Mouse (Mus musculus) inflammation-experienced regulatory T-cells, adult 6 months (primary cell): ENCODE results near the gene Fndc3b. TPM values are rescaled to one million over a fixed set of nuclear protein-coding genes. Genes with fewer than 3 reads are reported as not detected.

Experiments
- ATAC-seq: one replicate; pipeline ENCODE4 v1.8.0; 2017
- polyA plus RNA-seq, 3 experiments: library from polyadenylated mRNA; unstranded; fragments of 100-300 nt; shearing (Covaris generic); gene quantifications; one replicate each; pipeline ENCODE4 v1.2.1; 2017

Fndc3b gene
- polyA plus RNA-seq, 3 experiments from 2014 or later, result 0.26 to 0.42 (median 0.28) TPM

DNA sequence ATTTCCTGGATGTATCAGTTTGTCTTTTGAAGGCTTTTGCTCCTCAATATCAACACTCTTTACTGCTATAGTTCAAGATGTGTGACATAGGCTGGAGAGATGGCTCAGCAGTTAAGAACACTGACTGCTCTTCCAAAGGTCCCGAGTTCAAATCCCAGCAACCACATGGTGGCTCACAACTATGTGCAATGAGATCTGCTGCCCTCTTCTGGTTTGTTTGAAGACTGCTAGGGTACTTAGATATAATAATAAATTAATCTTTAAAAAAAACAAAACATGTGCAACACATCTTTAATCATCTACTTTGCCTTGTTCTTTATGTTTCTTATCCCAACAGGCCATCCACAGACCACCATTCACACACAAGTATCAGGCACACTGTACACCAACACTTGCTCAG lies 160.7 kb downstream of the Fndc3b start:
- ATAC-seq, result no peak

DNA sequence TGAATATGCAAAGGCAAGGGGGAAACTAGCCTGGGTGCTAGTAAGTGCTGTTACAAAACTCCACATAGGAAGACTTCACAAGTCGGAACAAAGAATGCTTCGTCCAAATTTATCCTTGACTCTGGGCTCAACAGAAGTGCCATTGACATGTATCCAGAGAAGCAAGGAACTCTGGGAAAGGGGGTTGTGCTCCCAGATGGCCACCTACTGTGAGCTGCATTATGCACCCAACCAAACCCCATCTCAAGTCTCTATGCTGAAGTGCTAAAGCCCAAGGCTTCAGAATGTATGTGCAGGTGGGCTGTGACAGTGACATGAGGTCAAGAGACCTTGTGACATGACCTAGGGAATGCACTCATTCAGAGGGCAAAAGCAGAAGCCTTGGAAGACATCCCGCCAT lies 165.5 kb downstream of the Fndc3b start:
- no peak for ATAC-seq

DNA sequence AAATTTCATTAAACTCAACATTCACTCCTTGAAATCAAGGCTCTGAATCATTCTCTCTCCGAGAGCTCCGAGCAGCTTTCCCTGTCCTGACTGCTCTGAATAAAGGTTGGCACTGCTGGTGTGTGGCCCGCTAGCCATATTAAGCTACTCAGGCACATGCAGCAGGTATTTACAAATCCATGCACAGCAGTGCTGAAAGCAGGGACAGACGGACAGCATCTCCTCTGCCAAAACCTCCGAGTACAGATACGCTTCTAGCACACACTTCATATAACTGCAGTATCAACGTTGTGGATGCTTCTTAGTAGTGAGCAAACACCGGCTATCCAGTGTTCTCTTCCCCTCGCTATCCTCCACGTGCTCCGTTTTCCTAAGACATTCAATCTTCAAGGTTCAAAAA lies 167.0 kb downstream of the Fndc3b start:
- no peak for ATAC-seq

DNA sequence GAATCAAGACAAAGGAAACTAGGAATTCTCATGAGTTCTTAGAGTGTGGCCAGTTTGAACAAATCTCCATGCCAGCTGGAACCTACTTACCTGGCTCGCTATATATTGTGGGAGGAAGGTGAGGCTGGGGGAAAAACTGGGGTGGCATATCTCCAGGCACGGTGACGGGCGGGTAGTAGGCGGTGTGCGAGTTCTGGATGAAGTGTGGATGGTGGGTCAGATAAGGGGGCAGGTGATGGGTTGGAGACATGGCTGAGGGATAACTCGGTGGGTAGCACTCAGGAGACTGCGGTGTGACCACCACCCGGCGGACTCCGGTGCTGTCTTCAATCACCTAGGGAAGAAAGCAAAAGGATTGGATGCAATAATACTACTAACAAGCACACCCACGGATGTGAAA lies 169.3 kb downstream of the Fndc3b start:
- ATAC-seq, result no peak

DNA sequence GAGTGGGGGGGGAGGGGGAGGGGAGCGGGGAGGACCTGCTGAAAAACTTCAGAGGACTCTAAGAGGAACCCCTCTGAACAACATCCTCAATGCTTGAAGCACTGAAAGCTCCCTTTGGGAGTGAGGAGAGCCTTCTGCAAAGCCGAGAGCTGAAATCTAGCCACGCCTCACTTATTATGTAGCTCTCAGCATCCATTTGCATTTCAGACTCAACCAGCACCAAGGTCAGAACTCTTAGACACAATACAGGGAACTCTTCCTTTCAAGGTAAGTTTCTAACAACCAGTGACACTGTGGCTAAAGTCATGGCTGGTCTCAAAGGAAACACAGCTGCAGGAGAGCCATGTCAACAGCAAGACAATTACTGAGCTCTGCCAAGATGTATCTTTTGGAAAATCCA lies 169.9 kb downstream of the Fndc3b start:
- no peak for ATAC-seq

DNA sequence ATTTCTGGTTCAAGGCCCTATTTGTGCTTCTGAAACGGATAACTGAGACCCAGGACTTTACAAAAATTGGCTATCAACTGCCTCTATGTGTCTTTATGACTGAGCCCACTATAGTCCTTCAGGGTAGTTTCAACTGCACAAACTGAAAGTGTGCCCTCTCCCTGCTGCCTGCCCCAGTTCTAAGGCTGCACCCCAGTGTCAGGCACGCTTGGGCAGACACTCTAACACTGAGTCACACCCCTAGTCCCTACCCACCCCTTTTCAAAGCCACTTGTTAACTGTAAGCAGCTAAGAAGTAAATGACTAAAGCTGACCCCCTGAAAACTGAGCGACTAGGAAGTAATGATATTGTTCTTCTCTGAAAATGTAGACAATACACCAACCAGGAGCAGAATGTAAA lies 176.9 kb downstream of the Fndc3b start:
- ATAC-seq, result no peak

DNA sequence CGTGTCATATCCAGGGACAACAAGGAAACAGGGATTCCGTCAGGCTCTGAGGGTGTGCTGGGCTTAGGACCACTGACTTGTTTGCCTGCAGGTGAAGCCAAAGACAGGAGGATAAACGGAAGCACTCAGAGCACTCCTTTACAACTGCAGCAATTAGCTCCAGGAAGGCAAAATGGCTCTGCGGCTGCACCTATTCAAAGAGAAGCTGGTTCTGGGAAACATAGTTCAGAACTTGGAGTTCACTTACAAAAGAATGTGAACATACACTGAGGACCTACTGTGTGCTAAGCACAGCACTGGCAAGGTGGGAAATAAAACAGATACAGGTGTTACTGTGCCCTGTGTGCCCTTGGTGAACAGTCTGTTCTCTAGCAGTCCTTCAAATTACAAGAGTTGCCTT lies 177.4 kb downstream of the Fndc3b start:
- ATAC-seq, result no peak

DNA sequence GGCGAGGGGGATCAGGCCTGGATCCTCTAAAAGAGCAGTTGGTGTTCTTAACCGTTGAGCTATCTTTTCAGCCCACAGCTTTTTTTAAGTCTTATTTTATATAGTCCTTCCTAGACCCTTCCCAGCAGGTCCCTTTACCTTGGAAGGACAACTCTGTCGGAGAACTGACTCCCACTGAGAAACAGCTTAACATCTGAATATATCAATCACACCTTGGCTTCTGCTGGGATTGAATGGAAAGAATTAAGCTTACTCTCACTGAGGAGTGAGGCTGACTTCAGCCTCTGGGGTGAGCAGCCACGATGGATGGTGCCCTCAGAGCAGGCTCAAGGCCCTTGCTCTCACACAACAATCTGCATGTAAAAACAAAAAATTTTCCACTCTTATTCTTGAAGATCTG lies 179.1 kb downstream of the Fndc3b start:
- no peak for ATAC-seq

DNA sequence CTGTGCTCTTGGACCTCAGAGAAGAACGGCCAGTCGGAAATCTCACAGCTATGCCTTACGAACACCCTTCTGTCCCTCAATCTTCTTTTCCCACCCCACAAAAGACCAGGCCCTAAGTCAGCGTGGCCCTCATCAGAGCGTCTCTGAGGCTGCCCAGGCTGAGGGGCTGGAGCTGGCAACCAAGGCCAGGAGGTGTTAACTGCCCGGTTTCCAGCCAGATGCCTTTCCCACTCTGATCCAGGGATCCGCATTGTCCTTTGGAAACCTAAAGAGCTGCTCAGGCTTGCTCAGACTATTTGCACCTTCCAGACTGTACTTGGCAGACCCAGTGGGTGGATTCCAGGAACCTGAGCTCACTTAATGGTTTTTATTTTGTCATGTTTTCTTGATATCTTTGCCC lies 180.7 kb downstream of the Fndc3b start:
- ATAC-seq, result no peak

DNA sequence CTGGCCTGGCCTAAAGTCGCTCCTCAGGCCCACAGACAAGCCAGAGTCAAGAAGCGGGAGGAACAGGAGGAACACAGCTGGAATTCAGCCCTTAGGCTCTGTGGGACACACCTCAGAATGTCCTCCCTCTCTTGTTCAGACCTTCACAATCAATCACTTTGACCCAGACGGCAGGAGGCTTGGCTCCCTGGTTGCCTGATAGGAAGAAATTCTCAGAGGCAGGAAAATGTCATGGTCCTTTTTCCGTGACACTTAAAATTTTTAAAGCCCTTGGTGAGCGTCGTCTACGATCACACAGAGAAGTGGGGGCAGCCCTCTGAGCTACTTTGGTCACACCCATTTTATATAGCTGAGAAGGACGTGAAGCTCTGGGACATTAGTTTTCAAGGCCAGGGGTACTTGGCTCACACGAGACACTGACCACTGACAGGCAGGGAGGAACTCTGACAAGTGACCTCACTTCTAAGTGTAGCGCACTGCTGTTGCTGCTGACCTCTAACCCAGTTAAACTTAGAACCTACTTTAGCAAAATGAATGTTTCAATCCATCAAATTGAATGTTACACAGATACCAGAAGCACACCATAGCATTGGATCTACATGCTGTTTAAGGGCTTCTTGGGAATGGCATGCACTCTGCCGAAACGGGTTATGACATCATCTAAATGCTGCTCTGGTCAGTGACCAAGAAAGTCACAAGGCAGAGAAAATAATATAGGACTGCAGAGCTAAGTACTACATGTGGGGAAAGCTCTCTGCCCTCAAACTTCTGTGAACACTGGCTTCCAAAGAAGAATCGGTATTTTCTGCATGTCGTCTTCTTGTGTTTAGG lies 181.7 kb downstream of the Fndc3b start:
- ATAC-seq, result no peak

DNA sequence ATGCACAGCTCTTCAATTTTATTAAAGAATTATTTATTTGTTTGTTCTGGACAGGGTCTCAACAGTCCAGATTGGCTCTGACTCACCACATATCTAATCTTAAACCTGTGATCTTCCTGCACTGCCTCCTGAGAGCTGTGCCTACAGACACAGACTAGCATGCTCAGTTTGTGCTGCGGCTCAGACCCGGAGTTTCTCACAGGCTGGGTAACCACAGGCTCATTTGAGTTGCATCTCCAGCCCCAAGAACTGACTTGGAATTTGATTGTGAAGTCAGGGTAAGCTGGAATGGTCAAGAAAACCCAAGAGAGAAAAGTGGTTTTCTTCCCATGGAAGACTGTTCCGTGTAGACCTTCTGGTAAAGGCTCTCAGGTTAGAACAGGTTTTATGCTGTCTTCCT lies 184.1 kb downstream of the Fndc3b start:
- no peak for ATAC-seq

DNA sequence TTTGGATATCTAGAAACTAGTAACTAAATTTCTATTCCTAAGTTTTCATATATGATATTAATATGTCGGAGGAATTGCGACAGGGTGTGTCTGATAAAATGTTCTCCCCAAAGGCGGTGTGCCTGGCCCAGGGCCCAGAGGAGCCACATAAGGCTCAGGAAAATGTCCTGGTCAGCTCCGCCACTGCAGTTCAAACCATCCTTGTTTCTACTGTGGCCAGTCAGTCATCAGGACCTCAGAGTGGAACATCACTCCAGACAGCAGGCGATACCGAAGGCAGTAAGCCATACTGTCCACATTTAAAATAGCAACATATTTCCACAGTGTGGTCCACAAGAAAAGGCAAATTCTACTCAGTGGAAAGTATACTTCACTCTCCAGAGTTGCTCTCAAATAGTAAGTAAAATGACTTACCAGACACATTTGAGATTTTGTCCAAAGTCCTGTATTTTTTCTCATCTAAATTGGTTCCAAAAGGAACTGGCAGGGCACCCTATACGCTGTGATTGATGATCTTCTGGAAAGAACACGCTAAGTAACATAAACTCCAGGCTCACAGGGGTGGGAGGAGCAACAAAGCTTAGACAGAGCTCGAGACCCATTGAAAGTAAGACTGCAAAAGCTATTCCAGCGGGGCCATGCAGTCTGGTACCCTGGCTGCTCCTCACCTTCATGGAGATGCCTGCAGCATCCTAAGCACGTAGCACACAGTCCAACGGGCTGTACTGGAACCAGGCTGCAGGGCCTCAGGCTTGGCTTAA lies 187.8 kb downstream of the Fndc3b start:
- no peak for ATAC-seq

DNA sequence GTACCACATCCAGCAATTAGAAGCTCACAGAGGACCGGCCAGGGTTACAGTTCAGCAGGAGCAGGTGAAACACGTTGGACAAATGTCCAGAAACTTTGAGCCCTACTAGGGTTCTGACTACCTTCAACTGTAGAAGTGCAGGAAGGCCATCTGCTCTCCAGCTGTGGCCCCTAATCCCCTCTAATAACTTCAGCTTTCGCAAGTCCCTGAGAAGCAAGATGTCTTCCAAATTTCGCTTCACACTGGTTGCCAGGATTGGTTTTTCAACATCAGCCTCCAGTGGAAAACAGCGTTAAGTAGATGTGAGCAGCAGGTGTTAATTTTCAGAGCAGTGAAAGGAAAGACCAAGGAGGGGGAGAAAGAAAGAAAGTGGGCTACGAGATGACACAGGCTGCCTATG lies 190.7 kb downstream of the Fndc3b start:
- ATAC-seq, result no peak

DNA sequence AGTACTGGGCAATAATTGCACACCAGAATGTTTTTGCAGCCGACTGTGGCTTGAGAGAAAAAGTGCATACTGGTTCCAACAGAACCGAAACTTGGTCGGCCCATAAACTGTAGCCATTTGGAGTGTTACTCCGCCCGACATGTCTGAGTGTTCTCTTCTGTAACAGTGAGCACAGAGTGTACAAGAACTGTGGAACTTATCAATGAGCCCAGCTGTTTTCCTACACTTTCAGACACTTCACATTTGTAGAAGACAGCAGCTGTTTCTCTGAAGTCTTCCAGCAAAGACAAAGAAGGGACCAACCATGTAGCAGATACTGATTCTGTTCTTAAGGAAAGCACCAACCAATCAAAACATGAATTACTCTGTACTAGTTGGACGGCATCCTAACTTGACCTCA lies 191.6 kb downstream of the Fndc3b start:
- ATAC-seq, result no peak

DNA sequence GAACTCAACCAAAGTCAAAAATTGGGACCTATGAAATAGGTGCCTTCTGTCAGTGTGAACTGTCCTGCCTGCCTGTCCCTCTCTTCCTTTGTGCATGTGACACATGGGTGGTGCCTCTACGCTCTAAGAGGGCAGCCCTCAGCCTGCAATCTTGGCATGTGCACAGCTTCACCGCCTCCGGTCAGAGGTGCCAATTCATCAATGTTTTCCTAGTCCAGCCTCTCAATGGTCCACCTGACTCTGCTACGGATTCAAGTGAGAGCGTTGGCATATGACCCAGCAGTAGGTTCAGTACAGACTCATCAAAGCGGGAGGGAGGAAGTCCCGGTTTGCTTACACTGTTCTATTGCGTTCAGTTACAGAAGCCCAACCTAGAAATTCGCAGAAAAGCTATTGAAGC lies 192.2 kb downstream of the Fndc3b start:
- no peak for ATAC-seq

DNA sequence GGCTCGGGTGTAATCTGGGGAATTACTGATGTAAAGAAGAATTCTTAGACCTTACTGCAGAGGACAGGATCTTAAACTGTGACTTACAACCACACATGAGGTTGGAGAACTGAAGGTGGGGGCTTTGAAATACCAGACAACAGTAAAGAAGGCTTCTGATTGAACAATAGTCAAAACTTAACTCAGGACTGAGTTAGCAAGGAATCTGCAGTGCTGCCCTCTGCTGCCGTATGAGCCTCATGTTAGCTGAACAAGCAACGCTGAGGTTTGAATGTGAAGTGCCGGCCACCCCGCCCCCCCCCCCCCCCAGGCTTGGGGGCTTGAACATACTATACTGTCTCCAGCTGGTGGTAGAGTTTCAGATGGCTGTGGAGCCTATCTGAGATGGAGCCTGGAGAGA lies 194.6 kb downstream of the Fndc3b start:
- ATAC-seq, result no peak

DNA sequence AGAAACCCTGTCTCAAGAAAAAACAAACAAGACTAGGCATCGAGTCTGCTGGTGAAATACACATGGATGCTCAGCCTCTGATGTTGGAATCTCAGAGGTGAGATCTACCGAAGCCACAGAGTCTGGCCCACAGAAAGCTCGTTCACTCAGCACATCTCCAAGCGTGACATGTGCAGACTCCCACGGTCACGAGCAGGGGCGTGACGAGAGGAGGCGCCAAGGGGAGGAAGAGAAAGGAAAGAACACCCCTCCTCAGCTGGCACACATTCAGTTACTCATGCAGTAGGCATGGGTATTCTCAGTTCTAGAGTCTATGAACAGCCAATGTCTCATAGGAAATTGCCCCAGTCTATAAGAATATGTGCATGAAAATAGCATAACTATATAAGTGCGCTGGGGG lies 199.3 kb downstream of the Fndc3b start:
- ATAC-seq, result no peak

DNA sequence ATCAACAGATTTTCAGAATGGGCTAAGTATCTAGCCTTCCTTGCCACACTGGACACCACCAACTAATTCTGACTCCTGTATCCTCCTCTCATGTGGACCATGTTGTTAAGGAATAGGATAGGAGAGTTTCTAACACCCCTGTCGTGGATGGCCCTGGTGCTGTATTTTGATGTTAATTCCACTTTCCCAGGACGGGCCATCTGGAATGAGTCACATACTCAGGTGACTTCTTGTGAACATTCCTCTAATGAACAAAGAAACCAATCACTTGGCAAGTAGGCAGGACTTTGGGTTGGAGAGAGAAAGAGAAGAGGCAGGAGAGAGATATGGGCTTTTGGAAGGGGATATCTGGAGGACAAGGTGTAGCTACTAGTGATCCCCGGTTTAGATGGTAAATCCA lies 204.2 kb downstream of the Fndc3b start:
- ATAC-seq, result no peak

DNA sequence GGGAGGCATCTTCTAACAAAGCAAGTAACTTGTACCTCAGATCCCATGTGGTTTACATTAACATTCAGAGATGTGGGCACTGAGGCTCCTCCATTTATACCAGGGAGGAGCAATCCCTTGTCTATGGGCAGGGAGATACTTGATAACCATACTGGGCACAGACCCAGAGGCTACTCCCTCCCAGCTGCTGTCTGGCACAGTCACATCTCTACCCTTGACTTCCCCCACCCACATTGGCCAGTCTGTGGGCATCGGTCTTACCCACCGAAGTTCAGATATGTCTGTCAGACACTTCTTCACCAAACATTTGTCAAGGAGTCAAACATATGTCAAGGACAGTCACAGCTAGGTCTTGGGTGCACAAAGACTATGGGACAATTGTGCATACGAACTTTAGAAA lies 205.5 kb downstream of the Fndc3b start:
- ATAC-seq, result no peak

DNA sequence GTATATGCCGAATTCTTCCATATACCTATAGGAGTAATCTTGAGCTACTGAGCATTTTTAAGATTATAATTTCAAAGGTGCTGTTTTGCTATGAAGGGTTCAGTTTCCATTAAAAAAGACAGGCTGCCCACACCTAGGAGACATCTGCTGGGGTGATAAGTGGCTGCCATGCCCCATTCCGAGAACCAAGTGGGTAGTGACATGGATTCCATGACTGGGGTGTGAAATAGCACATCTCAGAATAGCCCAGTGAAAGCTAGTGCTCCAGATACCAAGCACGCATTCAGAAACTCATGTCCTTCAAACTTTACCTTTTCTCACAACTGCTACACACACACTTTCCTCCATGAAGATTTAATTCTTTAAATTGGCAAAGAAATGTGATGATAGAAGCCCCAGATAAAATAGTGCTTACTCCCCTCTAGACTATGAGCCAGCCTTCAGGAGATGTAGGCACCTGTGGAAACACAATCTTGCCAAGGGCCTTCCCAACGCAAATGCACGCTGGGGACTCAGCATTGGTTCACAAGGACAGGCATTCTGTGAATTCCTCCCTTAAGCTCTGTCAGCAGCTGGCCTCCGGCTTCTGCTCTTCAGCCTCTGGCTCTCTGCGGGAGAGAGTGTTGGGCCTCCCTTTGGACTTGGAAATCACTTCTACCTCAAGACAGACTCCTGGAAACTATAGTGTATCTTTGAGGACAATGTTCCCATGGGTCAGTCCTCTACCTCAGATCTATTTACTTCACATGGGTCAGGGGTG lies 207.6 kb downstream of the Fndc3b start:
- no peak for ATAC-seq

DNA sequence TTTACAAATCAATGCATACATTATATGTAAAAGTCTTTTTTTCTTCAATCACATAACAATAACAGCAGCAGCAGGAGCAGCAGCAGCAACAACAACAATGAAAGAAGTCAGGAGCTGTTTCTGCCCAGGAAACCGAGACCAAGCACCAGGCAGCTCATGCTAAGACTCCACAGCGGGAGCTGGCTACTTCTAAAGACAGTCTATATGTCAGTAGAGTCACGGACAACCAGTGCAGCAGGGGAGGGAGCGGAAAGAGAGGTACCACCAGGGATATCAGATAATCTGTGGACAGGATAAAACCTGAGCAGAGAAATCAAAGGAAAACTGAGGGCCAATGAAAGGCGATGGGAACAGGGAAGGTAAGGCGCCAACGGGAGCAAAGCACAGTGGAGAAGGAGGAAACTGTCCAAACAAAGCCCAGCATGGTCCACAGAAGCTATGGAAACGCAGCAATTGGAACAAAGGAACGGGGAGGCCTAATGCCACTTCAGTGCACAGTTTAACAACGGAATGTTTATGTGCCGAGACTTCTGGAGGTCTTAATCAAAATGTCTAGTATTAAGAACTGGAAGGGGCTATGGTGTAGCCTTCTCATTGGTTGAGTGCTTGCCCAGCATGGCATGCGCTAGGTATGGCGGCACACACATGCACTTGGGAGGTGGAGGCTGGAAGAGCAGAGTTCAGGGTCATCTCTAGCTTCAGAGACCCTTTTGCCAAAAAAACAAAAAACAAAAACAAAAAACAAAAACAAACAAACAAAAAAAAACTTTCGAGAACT lies 215.6 kb downstream of the Fndc3b start:
- no peak for ATAC-seq

DNA sequence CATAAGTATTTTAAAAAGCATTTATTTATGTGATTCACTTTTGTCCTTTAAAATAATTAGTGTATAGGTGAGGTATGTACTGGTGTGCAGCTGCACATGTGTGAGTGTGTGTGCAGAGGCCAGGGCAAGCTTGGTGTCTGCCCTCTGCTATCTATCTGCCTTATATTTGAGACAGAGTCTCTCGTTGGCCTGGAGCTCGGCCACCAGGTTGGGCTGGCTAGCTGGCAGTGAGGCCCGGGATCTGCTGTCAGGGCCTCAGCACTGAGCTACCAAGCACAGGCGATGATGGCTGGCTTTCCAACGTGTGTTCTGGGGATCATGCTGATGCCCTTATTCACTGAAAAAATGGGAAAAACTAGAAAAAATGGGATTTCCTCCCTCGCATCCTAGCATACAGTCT lies 216.4 kb downstream of the Fndc3b start:
- no peak for ATAC-seq

DNA sequence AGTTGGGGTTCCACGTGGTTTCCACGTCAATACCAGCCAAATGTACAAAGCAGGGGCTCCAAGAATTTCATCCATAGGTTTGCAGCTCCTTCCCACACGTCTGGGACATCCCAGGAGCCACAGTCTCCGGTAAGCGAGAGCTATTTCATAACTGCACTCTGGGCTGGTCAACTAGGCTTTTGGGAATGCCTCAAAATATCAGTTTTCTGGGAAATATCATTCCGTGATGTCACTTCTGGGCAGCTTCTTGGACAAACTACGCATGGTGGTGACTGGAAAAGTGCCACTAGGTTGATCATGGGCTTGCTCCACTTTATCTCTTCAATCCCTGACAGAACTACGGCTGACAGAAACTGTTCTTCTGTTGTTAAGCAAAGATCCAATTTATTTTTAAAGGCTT lies 217.0 kb downstream of the Fndc3b start:
- no peak for ATAC-seq
